Mouse (Mus musculus): ENCODE results near the gene Zbtb33. TPM values are rescaled to one million over a fixed set of nuclear protein-coding genes. Genes with fewer than 3 reads are reported as not detected.
A peak's percentile ranks its signal among the peaks of the same experiment; 100 is the strongest.

Zbtb33 gene
- polyA plus RNA-seq, 1 experiment from 2014 or later, result 2.7 TPM

DNA sequence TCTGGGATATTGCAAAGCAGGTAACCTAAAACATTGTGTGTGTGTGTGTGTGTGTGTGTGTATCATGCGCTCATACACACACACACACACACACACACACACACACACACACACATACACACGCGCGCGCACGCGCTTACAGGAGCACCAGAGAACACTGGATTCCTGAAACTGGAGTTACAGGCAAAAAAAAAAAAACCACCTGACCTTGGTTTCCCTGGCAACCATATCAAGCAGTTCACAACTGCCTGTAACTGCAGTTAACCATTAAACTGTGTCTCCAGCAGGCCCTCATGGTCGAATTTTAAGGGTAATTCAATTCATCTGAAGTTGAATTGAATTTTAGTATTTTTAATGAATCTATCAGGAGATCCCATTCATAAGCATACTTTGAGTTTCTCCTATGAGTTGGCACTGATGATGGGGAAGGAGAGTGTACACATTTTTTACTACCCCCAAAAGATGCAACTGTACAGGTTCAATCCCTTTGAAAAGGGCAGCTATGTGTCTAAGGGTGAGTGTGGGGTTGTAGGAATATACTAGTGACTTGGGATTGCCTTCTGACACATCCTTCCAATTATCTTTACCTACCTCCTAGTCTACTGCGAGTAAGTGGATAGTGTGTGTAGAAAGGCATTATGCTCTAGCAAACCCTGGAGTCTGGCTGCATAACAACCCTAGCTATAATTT is 27.5 kb downstream of the Zbtb33 start:
- Histone ChIP-seq H3K9me3 (replicated peaks) (no peaks in the 10 kb centered on the region), H3K4me1 (no peaks in the 10 kb centered on the region), H3K4me3 (no peak overlapping the region), H3K27me3 (ENCODE audit: low read depth, poor library complexity, severe bottlenecking) (no peaks in the 10 kb centered on the region), H3K27ac (replicated peaks) (no peak overlapping the region), H3K36me3 (no peaks in the 10 kb centered on the region)
- 90% methylated on average over 7 of the region's 9 CpGs for WGBS
- no peak for DNase-seq (ENCODE audit: low spot score)

DNA sequence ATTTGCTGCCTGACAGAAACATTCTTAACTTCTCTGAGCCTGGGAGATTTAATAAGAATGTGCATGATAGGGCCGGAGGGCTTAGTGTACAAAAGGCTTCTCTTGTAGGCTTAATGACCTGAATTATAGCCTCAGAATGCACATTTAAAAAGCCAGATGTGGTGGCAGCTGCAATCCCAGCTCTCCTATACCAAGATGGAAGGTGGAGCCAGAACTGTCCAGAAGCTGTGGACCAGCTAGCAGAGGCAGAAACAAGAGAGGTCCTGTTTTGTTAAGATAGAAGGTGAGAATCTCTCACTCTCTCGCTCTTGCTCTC is 28.0 kb downstream of the Zbtb33 start:
- DNase-seq (ENCODE audit: low spot score), result no peak
- 93% methylated on average over 2 of the region's 2 CpGs for WGBS
- H3K36me3 ChIP-seq, result no peaks in the 10 kb centered on the region
- no peak overlapping the region for H3K27ac ChIP-seq (replicated peaks)
- H3K27me3 ChIP-seq (ENCODE audit: low read depth, poor library complexity, severe bottlenecking), result no peaks in the 10 kb centered on the region
- H3K4me3 ChIP-seq, result no peak overlapping the region
- no peaks in the 10 kb centered on the region for H3K4me1 ChIP-seq
- no peaks in the 10 kb centered on the region for H3K9me3 ChIP-seq (replicated peaks)

- DNase-seq (ENCODE audit: low spot score), result no peak
- Histone ChIP-seq H3K4me1 (no peaks in the 10 kb centered on the region), H3K27ac (replicated peaks) (no peak overlapping the region), H3K36me3 (no peaks in the 10 kb centered on the region), H3K9me3 (replicated peaks) (no peaks in the 10 kb centered on the region), H3K27me3 (ENCODE audit: low read depth, poor library complexity, severe bottlenecking) (no peaks in the 10 kb centered on the region), H3K4me3 (no peak overlapping the region)
- WGBS, result 82% methylated on average over 2 of the region's 2 CpGs
Measured at GRCm38 (mm10) chrX:38222757-38223156, 33.2 kb downstream of the Zbtb33 start.

DNA sequence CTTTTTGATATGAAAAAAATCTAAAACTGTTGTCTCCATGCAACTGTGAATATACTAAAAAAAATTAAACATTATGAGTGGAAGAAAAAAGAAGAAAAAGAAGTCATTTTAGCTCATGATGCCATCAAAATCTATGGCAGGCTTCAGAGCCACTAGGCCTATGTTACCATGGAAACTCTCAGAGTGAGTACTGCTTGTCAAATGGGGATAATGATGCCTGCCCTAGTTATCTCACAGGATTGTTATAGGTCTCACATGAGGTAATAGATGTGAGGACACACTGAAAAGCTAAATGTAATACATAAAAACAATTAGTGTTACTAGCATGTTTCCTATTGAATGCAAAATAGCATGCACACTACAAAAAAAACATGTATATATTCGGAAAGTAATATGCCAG is 40.3 kb downstream of the Zbtb33 start:
- H3K27ac ChIP-seq (replicated peaks), result no peak overlapping the region
- DNase-seq (ENCODE audit: low spot score), result no peak
- no peaks in the 10 kb centered on the region for H3K36me3 ChIP-seq
- WGBS, result 86% methylated on average over 1 of the region's 1 CpGs
- no peak overlapping the region for H3K4me3 ChIP-seq
- no peaks in the 10 kb centered on the region for H3K27me3 ChIP-seq (ENCODE audit: low read depth, poor library complexity, severe bottlenecking)
- no peaks in the 10 kb centered on the region for H3K9me3 ChIP-seq (replicated peaks)
- no peaks in the 10 kb centered on the region; the same call in 1 of the 2 replicates for H3K4me1 ChIP-seq

GRCm38 (mm10) chrX:38237731-38238130 is 48.1 kb downstream of the Zbtb33 start:
- WGBS, result 32% methylated on average over 2 of the region's 2 CpGs
- Histone ChIP-seq H3K9me3 (replicated peaks) (no peaks in the 10 kb centered on the region), H3K27ac (replicated peaks) (no peak overlapping the region), H3K4me1 (no peaks in the 10 kb centered on the region; the same call in 1 of the 2 replicates), H3K4me3 (no peak overlapping the region), H3K27me3 (ENCODE audit: low read depth, poor library complexity, severe bottlenecking) (no peaks in the 10 kb centered on the region), H3K36me3 (no peaks in the 10 kb centered on the region)
- peak; percentile 29 for DNase-seq (ENCODE audit: low spot score)

Small RNA genes within 50 kb of the gene (microRNA-seq; reads per million reads assigned to microRNA genes)
- 1.5 reads per million for gene Mir3110

Other genes starting within 250 kb of the Zbtb33 start
- not detected in 2 replicates for gene Btg1-ps1, start 171.0 kb upstream of the Zbtb33 start, polyA plus RNA-seq (2016; fragmentation: Nextera tagmentation; extraction: Ambion mirVana)
- not detected in 2 replicates for gene Btg1-ps2, start 146.7 kb upstream of the Zbtb33 start, polyA plus RNA-seq (2016; fragmentation: Nextera tagmentation; extraction: Ambion mirVana)
- gene Rhox10, start 123.3 kb upstream of the Zbtb33 start, polyA plus RNA-seq (2016; fragmentation: Nextera tagmentation; extraction: Ambion mirVana), result not detected in 2 replicates
- not detected in 2 replicates for gene Rhox11, start 104.7 kb upstream of the Zbtb33 start, polyA plus RNA-seq (2016; fragmentation: Nextera tagmentation; extraction: Ambion mirVana)
- gene Rhox12, start 78.9 kb upstream of the Zbtb33 start, polyA plus RNA-seq (2016; fragmentation: Nextera tagmentation; extraction: Ambion mirVana), result not detected in 2 replicates
- not detected in 2 replicates for gene Rhox13, start 68.6 kb upstream of the Zbtb33 start, polyA plus RNA-seq (2016; fragmentation: Nextera tagmentation; extraction: Ambion mirVana)
- gene Tmem255a, start 62.6 kb downstream of the Zbtb33 start, polyA plus RNA-seq (2016; fragmentation: Nextera tagmentation; extraction: Ambion mirVana), result 11.2 and 11.9 TPM in 2 replicates
- not detected in 2 replicates for gene Atp1b4, start 126.4 kb downstream of the Zbtb33 start, polyA plus RNA-seq (2016; fragmentation: Nextera tagmentation; extraction: Ambion mirVana)

Data from midbrain, embryonic 10.5 days (tissue).